Mouse (Mus musculus) T-helper 2 cell (primary cell): ENCODE measurements around the gene Smim15.

Source experiments
- in situ Hi-C: fragments of 300-600 bp; cut with MboI, MseI; formaldehyde crosslinking; loops from one replicate; pipeline ENCODE4 v1.15.1; 2025; ENCODE audit warnings: high pct_unique_total_duplicates

Smim15 gene

GRCm38 (mm10) chr13:108062900-108063299 is 18.7 kb downstream of the Smim15 start:
- in situ Hi-C loops: no loop called here

GRCm38 (mm10) chr13:108063374-108064134 is 19.3 kb downstream of the Smim15 start:
- in situ Hi-C loops: no loop called here

- in situ Hi-C loops: no loop called here
These were observed 20.1 kb downstream of the Smim15 start for GRCm38 (mm10) chr13:108064331-108064730.

GRCm38 (mm10) chr13:108066021-108066420 is 21.8 kb downstream of the Smim15 start:
- in situ Hi-C loops: no loop called here

GRCm38 (mm10) chr13:108069151-108069550 is 24.9 kb downstream of the Smim15 start:
- in situ Hi-C loops: no loop called here

GRCm38 (mm10) chr13:108070171-108070570 is 25.9 kb downstream of the Smim15 start:
- in situ Hi-C loops: no loop called here

DNA sequence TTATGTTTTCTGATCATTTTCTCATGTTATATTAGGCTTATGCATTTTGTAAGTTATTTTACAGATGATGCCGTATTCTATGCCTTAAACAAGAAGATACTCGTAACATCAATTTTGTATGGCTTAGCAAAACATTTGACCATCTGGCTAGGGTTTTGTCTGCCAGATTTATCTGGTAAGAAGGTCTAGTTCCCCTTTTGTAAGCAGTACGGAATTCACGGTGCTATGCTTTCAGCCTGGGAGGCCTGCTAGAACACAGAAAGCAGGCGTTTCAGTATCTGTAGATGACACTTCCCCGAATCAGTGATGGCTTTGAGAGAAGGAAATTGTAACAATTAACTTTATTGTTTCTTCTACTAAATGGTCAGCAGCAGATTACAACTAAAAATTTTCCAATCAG is 33.2 kb downstream of the Smim15 start:
- in situ Hi-C loops: no loop called here

DNA sequence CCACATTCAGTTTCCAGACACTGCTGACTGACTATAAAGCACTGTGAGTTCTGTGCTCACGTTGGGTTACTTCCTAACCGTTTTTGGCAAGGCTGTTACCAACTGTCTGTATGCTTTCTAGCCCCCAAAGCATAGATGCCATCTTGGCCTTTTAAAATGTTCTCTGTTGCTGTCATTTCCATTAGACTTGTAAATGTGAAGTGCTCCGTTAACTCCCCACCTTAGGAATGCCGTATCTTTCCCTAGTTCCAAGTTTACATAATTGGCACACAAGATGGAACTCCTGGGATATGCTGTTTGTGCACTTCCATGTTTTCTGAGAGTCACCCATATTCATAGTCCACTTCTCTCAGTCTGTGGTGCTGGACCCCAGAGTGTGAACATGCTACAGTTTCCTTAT is 33.7 kb downstream of the Smim15 start:
- in situ Hi-C loops: no loop called here

DNA sequence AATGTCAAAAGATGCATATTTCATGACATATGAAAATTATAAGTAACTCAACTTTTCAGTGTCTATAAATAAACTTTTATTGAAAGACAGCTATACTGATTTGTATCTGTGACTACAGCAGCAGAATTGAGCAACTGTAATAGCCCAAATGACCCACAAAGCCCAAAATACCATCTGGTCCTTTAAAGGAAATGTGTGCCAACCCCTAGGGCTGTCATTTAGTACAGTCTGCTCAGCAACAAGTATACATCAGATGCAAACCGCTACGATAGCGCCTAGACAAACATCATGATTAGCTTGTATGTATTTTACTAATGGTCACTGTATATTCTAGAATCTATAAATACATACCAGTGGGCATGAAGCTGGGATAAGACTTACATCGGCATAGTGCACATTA is 39.8 kb downstream of the Smim15 start:
- in situ Hi-C loops: no loop called here

DNA sequence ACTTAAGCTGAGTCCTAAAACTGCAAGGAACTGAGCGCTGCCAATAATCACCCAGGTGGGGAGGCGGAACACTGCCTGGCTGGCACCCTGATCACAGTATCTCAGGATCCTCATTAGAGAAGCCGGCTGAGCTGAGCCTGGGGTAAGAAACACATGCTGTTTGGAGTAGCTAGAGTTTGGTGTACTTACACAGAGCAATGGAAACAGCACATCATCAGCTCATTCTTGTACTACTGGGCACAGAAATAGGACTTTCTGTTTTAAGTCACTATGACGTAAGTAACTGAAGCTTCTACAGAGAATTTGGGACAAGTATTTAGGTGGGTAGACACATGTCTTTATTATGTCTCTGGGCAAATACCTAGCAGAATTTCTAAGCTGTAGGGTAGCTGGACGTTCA is 41.8 kb downstream of the Smim15 start:
- in situ Hi-C loops: no loop called here

DNA sequence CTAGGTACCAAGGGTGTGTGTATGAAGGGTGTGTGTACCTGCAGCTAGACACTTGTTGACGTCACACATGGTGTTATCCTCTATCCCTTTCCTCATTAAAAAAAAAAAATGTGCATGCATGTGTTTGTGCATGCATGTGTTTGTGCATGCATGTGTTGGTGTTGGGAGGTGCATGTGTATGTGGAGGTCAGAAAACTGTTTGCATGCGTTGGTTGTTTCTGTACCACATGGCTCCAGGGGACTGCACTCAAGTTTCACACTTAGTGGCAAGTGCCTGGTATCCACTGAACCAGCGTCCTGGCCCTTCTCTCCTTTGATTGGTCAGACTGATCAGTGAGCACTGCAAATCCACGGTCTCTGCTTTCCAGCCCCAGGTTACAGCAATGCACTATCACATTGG is 42.5 kb downstream of the Smim15 start:
- in situ Hi-C loops: no loop called here

DNA sequence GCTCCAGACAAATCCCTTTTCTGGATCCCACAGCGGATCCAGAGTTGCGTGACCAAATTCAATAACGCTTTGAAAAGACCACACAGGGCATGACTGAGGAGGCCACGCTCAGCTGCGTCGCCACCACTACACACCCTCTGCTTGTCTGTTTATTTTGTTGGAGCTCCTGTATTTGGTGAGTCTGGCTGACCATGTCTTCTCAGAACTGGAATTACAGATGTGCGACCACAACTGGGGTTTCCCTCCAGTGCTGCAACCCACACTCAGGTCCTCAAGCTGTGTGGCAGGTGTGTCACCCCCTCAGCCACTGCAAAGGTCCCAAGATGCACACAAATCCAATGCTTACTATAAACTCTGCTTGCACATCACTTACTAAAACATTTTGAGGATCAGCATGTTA is 48.0 kb downstream of the Smim15 start:
- in situ Hi-C loops: no loop called here

DNA sequence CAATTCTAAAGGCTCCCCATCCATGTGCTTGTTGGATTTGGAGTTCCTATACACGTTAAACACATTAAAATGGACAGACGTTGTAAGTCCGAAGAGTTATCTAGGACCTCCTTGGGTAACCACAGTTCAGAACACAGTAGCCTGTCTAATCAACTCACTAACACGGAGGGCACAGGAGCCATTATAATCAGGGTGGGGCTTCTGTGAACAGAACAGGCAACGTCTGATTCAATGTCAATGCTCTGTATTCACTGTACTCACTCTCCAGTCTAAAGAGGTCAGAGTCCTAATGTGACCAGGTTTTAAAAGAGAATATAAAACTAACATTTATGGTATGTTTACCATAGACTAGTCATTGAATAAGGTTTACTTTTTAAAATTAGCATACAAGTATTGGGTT is 50.4 kb downstream of the Smim15 start:
- in situ Hi-C loops: no loop called here

DNA sequence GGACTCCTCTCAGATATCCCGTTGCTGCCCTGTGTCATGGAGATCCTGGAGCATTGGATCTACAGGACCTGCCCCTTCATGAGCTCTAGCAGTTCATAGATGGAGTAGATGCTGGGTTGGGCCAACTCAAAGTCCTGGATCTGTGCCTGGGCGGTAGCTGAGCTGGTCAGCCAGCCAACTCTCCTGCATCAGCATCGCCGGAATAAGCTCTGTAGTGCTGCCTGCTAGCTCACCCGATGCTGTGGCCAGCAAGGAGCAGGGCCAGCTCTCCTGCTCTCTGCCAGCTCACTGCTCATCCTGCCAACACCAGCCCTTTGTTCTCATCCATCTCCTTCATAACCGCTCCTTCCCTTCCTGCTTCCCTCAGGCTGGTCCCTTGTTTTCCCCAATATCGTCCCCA is 51.4 kb downstream of the Smim15 start:
- in situ Hi-C loops: no loop called here

- in situ Hi-C loops: no loop called here
These were observed 52.2 kb downstream of the Smim15 start for GRCm38 (mm10) chr13:108096446-108096845.
